Comparison of ENCODE assay signal across 7 mouse cellular contexts in genomic region chr10:128492633-128493311, GRCm38 (mm10). TPM values are rescaled to one million over a fixed set of nuclear protein-coding genes. Genes with fewer than 3 reads are reported as not detected.
DNase-seq lines count a peak whose midpoint lies in the region; ATAC-seq and TF ChIP-seq lines count a peak whose summit lies in the region.

No protein-coding gene starts in this region.

- no peak for TF ChIP-seq POLR2A in ES-Bruce4 (IDR thresholded peaks at IDR 0.05; ENCODE audit: insufficient read depth, low read length)

- peak overlapping the region; percentile 93 for H3K4me3 ChIP-seq in ES-Bruce4 (ENCODE audit: low read depth, low read length)
- H3K4me3 ChIP-seq in embryonic facial prominence, embryonic 13.5 days: peak overlapping the region; percentile 84
- peak overlapping the region; percentile 69 for H3K4me3 ChIP-seq in heart, embryonic 13.5 days
- peak overlapping the region; percentile 67 for H3K4me3 ChIP-seq in kidney, embryonic 16.5 days (ENCODE audit: low read length)
- peak overlapping the region; percentile 83 for H3K4me3 ChIP-seq in lung, embryonic 15.5 days

- peak overlapping the region; percentile 79 for H3K4me2 ChIP-seq in embryonic facial prominence, embryonic 13.5 days
- H3K4me2 ChIP-seq in heart, embryonic 13.5 days: peak overlapping the region; percentile 91
- peak overlapping the region; percentile 64 for H3K4me2 ChIP-seq in kidney, embryonic 16.5 days (replicated peaks; ENCODE audit: low read depth, low read length)
- H3K4me2 ChIP-seq in lung, embryonic 15.5 days: peak overlapping the region; percentile 77

- H3K27ac ChIP-seq in ES-Bruce4 (ENCODE audit: insufficient read depth, low read length): peak overlapping the region; percentile 49
- peak overlapping the region; percentile 98 for H3K27ac ChIP-seq in embryonic facial prominence, embryonic 13.5 days
- H3K27ac ChIP-seq in heart, embryonic 13.5 days (replicated peaks): peak overlapping the region; percentile 99
- H3K27ac ChIP-seq in kidney, embryonic 16.5 days (ENCODE audit: low read length): peak overlapping the region; percentile 98
- peak overlapping the region; percentile 99 for H3K27ac ChIP-seq in lung, embryonic 15.5 days

- TF ChIP-seq CTCF in ES-Bruce4 (IDR thresholded peaks at IDR 0.05; ENCODE audit: low read depth, low read length): no peak

- peaks cover 10% of the 10 kb centered on the region for H3K36me3 ChIP-seq in ES-Bruce4 (ENCODE audit: control insufficient read depth, insufficient read depth, low read length, poor library complexity, severe bottlenecking)
- peaks cover 41% of the 10 kb centered on the region for H3K36me3 ChIP-seq in embryonic facial prominence, embryonic 13.5 days
- peaks cover 47% of the 10 kb centered on the region for H3K36me3 ChIP-seq in heart, embryonic 13.5 days
- peaks cover 35% of the 10 kb centered on the region for H3K36me3 ChIP-seq in kidney, embryonic 16.5 days (ENCODE audit: insufficient read depth, low read length)
- H3K36me3 ChIP-seq in lung, embryonic 15.5 days: peaks cover 36% of the 10 kb centered on the region

- ATAC-seq in embryonic facial prominence, embryonic 13.5 days (ENCODE audit: insufficient number of reproducible peaks, insufficient read depth, low FRiP score, low TSS enrichment, low read depth): no peak
- ATAC-seq in heart, embryonic 13.5 days (ENCODE audit: extremely low read depth, insufficient number of reproducible peaks, low FRiP score, low TSS enrichment): peak; percentile 49; the same call in 1 of the 2 replicates
- peak; percentile 72 for ATAC-seq in kidney, embryonic 16.5 days (ENCODE audit: low FRiP score, low TSS enrichment)
- ATAC-seq in lung, embryonic 15.5 days (ENCODE audit: borderline replicate concordance, extremely low read depth, low FRiP score, low TSS enrichment): peak; percentile 73

- WGBS in embryonic facial prominence, embryonic 13.5 days: 22% methylated on average over 12 of the region's 12 CpGs
- 13% methylated on average over 12 of the region's 12 CpGs for WGBS in heart, embryonic 13.5 days
- 13% methylated on average over 12 of the region's 12 CpGs for WGBS in kidney, embryonic 16.5 days
- WGBS in lung, embryonic 15.5 days: 11% methylated on average over 12 of the region's 12 CpGs

- no peak for TF ChIP-seq EP300 in ES-Bruce4 (IDR thresholded peaks at IDR 0.05; ENCODE audit: insufficient read depth, low read depth, low read length)

- peak overlapping the region; percentile 70 for H3K9ac ChIP-seq in ES-Bruce4 (ENCODE audit: low read depth, poor library complexity, severe bottlenecking)
- peak overlapping the region; percentile 91 for H3K9ac ChIP-seq in embryonic facial prominence, embryonic 13.5 days
- H3K9ac ChIP-seq in heart, embryonic 13.5 days: peak overlapping the region; percentile 92
- H3K9ac ChIP-seq in kidney, embryonic 16.5 days (replicated peaks; ENCODE audit: low read length): peak overlapping the region; percentile 88
- peak overlapping the region; percentile 84 for H3K9ac ChIP-seq in lung, embryonic 15.5 days

- peak; percentile 54 to 59 for DNase-seq in adrenal gland, adult 18-20 months (ENCODE audit: low spot score in 2 of 2)
- DNase-seq in ovary, postnatal 36 days (ENCODE audit: low spot score): peak; percentile 59

- H3K4me1 ChIP-seq in ES-Bruce4 (ENCODE audit: control insufficient read depth, insufficient read depth, low read length): peaks cover 5% of the 10 kb centered on the region
- peaks cover 40% of the 10 kb centered on the region for H3K4me1 ChIP-seq in embryonic facial prominence, embryonic 13.5 days
- peaks cover 71% of the 10 kb centered on the region for H3K4me1 ChIP-seq in heart, embryonic 13.5 days
- peaks cover 47% of the 10 kb centered on the region for H3K4me1 ChIP-seq in kidney, embryonic 16.5 days (ENCODE audit: insufficient read depth, low read length)
- H3K4me1 ChIP-seq in lung, embryonic 15.5 days: peaks cover 32% of the 10 kb centered on the region

- H3K27me3 ChIP-seq in ES-Bruce4 (ENCODE audit: control insufficient read depth, insufficient read depth, low read length, poor library complexity, severe bottlenecking): no peaks in the 10 kb centered on the region
- H3K27me3 ChIP-seq in embryonic facial prominence, embryonic 13.5 days: no peaks in the 10 kb centered on the region
- H3K27me3 ChIP-seq in heart, embryonic 13.5 days (replicated peaks): no peaks in the 10 kb centered on the region
- no peaks in the 10 kb centered on the region for H3K27me3 ChIP-seq in kidney, embryonic 16.5 days (ENCODE audit: insufficient read depth, low read length)
- H3K27me3 ChIP-seq in lung, embryonic 15.5 days: no peaks in the 10 kb centered on the region

- no peaks in the 10 kb centered on the region for H3K9me3 ChIP-seq in ES-Bruce4 (replicated peaks; ENCODE audit: control insufficient read depth, insufficient read depth, low read length, poor library complexity, severe bottlenecking)
- no peaks in the 10 kb centered on the region for H3K9me3 ChIP-seq in embryonic facial prominence, embryonic 13.5 days
- no peaks in the 10 kb centered on the region for H3K9me3 ChIP-seq in heart, embryonic 13.5 days
- H3K9me3 ChIP-seq in kidney, embryonic 16.5 days (ENCODE audit: low read length): no peaks in the 10 kb centered on the region
- no peaks in the 10 kb centered on the region for H3K9me3 ChIP-seq in lung, embryonic 15.5 days

RNA-seq across cellular contexts. Expression of gene Myl6, which starts 1.2 kb away (rescaled TPM):
- 642 and 680 TPM in 2 replicates for polyA plus RNA-seq in ES-Bruce4 (2011; ENCODE audit: insufficient read depth, insufficient read length, low read depth, missing spikeins)
- total RNA-seq in adrenal gland, adult 18-20 months (2021): 100 to 1,000 TPM; 816 to 933 TPM
- polyA plus RNA-seq in embryonic facial prominence, embryonic 13.5 days (2015; fragmentation: Nextera tagmentation; extraction: Ambion mirVana): 961 and 1,001 TPM in 2 replicates
- 1,202 and 1,344 TPM in 2 replicates for polyA plus RNA-seq in heart, embryonic 13.5 days (2015; fragmentation: Nextera tagmentation; extraction: Ambion mirVana)
- polyA plus RNA-seq in kidney, embryonic 16.5 days (2015; fragmentation: Nextera tagmentation; extraction: Ambion mirVana): 1,255 and 1,413 TPM in 2 replicates
- polyA plus RNA-seq in lung, embryonic 15.5 days (2015; fragmentation: Nextera tagmentation; extraction: Ambion mirVana): 1,477 and 1,532 TPM in 2 replicates

RNA-seq across cellular contexts. Expression of gene Myl6b, which starts 5.7 kb away (rescaled TPM):
- polyA plus RNA-seq in ES-Bruce4 (2011; ENCODE audit: insufficient read depth, insufficient read length, low read depth, missing spikeins): 9.0 and 12.8 TPM in 2 replicates
- 10 to 100 TPM in 1 of 2 experiments, 1 to 10 TPM in 1; 5.3 to 11.6 TPM for total RNA-seq in adrenal gland, adult 18-20 months (2021)
- 2.8 and 4.0 TPM in 2 replicates for polyA plus RNA-seq in embryonic facial prominence, embryonic 13.5 days (2015; fragmentation: Nextera tagmentation; extraction: Ambion mirVana)
- polyA plus RNA-seq in heart, embryonic 13.5 days (2015; fragmentation: Nextera tagmentation; extraction: Ambion mirVana): 3.2 and 4.5 TPM in 2 replicates
- polyA plus RNA-seq in kidney, embryonic 16.5 days (2015; fragmentation: Nextera tagmentation; extraction: Ambion mirVana): 4.2 and 5.7 TPM in 2 replicates
- polyA plus RNA-seq in lung, embryonic 15.5 days (2015; fragmentation: Nextera tagmentation; extraction: Ambion mirVana): 2.9 and 4.3 TPM in 2 replicates

RNA-seq across cellular contexts. Expression of gene Esyt1, which starts 32.9 kb away (rescaled TPM):
- 20.1 and 20.5 TPM in 2 replicates for polyA plus RNA-seq in ES-Bruce4 (2011; ENCODE audit: insufficient read depth, insufficient read length, low read depth, missing spikeins)
- 10 to 100 TPM; 23.6 to 39.0 TPM for total RNA-seq in adrenal gland, adult 18-20 months (2021)
- 21.4 and 23.1 TPM in 2 replicates for polyA plus RNA-seq in embryonic facial prominence, embryonic 13.5 days (2015; fragmentation: Nextera tagmentation; extraction: Ambion mirVana)
- polyA plus RNA-seq in heart, embryonic 13.5 days (2015; fragmentation: Nextera tagmentation; extraction: Ambion mirVana): 17.2 and 17.3 TPM in 2 replicates
- polyA plus RNA-seq in kidney, embryonic 16.5 days (2015; fragmentation: Nextera tagmentation; extraction: Ambion mirVana): 23.2 and 24.2 TPM in 2 replicates
- 28.8 and 31.5 TPM in 2 replicates for polyA plus RNA-seq in lung, embryonic 15.5 days (2015; fragmentation: Nextera tagmentation; extraction: Ambion mirVana)

RNA-seq across cellular contexts. Expression of gene Smarcc2, which starts 33.7 kb away (rescaled TPM):
- 26.3 and 28.6 TPM in 2 replicates for polyA plus RNA-seq in ES-Bruce4 (2011; ENCODE audit: insufficient read depth, insufficient read length, low read depth, missing spikeins)
- 100 to 1,000 TPM; 113 to 116 TPM for total RNA-seq in adrenal gland, adult 18-20 months (2021)
- 111 and 119 TPM in 2 replicates for polyA plus RNA-seq in embryonic facial prominence, embryonic 13.5 days (2015; fragmentation: Nextera tagmentation; extraction: Ambion mirVana)
- 55.2 and 57.1 TPM in 2 replicates for polyA plus RNA-seq in heart, embryonic 13.5 days (2015; fragmentation: Nextera tagmentation; extraction: Ambion mirVana)
- polyA plus RNA-seq in kidney, embryonic 16.5 days (2015; fragmentation: Nextera tagmentation; extraction: Ambion mirVana): 64.5 and 75.9 TPM in 2 replicates
- 70.2 and 74.7 TPM in 2 replicates for polyA plus RNA-seq in lung, embryonic 15.5 days (2015; fragmentation: Nextera tagmentation; extraction: Ambion mirVana)

RNA-seq across cellular contexts. Expression of gene Zc3h10, which starts 54.8 kb away (rescaled TPM):
- 22.4 and 24.6 TPM in 2 replicates for polyA plus RNA-seq in ES-Bruce4 (2011; ENCODE audit: insufficient read depth, insufficient read length, low read depth, missing spikeins)
- 10 to 100 TPM; 14.5 TPM for total RNA-seq in adrenal gland, adult 18-20 months (2021)
- polyA plus RNA-seq in embryonic facial prominence, embryonic 13.5 days (2015; fragmentation: Nextera tagmentation; extraction: Ambion mirVana): 13.5 and 15.5 TPM in 2 replicates
- 7.6 and 9.4 TPM in 2 replicates for polyA plus RNA-seq in heart, embryonic 13.5 days (2015; fragmentation: Nextera tagmentation; extraction: Ambion mirVana)
- polyA plus RNA-seq in kidney, embryonic 16.5 days (2015; fragmentation: Nextera tagmentation; extraction: Ambion mirVana): 16.2 and 16.6 TPM in 2 replicates
- polyA plus RNA-seq in lung, embryonic 15.5 days (2015; fragmentation: Nextera tagmentation; extraction: Ambion mirVana): 14.6 and 14.9 TPM in 2 replicates

Comparison
In these comparisons a context has a peak if more than half of its experiments do, and no peak if none do; other contexts are left out.
1. H3K27ac ChIP-seq: peak in every context shown above with its lines; median percentile 99 in heart, embryonic 13.5 days; 99 in lung, embryonic 15.5 days; 98 in embryonic facial prominence, embryonic 13.5 days; 98 in kidney, embryonic 16.5 days; 49 in ES-Bruce4.